Mouse (Mus musculus): ENCODE data around the gene Lenep. TPM values are rescaled to one million over a fixed set of nuclear protein-coding genes. Genes with fewer than 3 reads are reported as not detected.

Lenep gene
- polyA plus RNA-seq, 1 experiment from 2014 or later: not detected

DNA sequence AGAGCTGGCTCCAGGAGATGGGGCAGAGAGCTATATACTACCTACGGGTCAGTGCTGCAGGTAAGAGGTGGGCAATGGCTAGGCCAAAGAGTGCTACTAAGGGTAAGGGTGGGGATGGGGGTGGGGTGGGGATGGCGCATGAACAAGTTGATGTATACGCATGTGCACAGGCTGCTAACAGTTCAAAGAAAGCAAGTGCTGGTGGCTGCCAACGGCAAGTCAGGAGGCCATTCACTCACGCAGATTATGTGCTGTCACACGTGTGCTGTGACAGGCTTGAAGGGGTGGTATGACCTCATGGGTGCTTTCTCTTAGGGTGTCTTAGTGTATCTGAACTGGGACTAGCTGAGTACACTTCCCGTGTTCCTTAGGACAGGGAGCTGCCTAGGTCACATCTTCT is 1.3 kb downstream of the Lenep start:
- peaks cover 38% of the 10 kb centered on the region for H3K36me3 ChIP-seq
- no peak overlapping the region for H3K4me2 ChIP-seq
- WGBS: 90% methylated on average over 7 of the region's 7 CpGs
- no peak overlapping the region for H3K4me3 ChIP-seq (replicated peaks)
- H3K9me3 ChIP-seq: no peaks in the 10 kb centered on the region
- H3K4me1 ChIP-seq (replicated peaks): peaks cover 6% of the 10 kb centered on the region
- H3K9ac ChIP-seq (replicated peaks): no peak overlapping the region
- no peak for ATAC-seq (ENCODE audit: insufficient number of reproducible peaks, insufficient read depth, low FRiP score, low TSS enrichment, low read depth)
- no peak overlapping the region for H3K27ac ChIP-seq
- H3K27me3 ChIP-seq: no peaks in the 10 kb centered on the region

DNA sequence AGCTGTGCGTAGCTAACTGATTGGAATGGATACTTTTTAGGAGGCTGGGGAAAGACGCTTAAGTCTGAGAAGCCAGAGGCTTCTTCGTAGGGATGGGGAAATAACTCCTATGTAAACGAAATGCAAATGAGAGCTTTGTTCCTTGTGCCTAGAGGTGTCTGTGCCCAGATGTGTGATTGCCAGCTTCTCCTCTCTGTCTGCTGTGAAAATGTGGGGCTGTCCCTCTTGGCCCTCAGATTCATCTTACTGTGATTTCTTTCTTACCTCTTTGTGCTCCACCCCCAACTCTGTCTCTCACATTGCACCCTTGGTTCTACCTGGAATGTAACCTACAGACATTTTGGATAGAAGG is 6.0 kb downstream of the Lenep start:
- peak overlapping the region; percentile 79; the same call in 1 of the 2 replicates for H3K27ac ChIP-seq
- peaks cover 5% of the 10 kb centered on the region; the same call in 1 of the 2 replicates for H3K36me3 ChIP-seq
- peak overlapping the region; percentile 58 for H3K9ac ChIP-seq (replicated peaks)
- peak overlapping the region; percentile 53 for H3K4me3 ChIP-seq (replicated peaks)
- no peak for ATAC-seq (ENCODE audit: insufficient number of reproducible peaks, insufficient read depth, low FRiP score, low TSS enrichment, low read depth)
- H3K4me2 ChIP-seq: peak overlapping the region; percentile 100
- no peaks in the 10 kb centered on the region for H3K9me3 ChIP-seq
- peaks cover 16% of the 10 kb centered on the region for H3K27me3 ChIP-seq
- WGBS: 2% methylated on average over 4 of the region's 4 CpGs
- peaks cover 47% of the 10 kb centered on the region for H3K4me1 ChIP-seq (replicated peaks)

DNA sequence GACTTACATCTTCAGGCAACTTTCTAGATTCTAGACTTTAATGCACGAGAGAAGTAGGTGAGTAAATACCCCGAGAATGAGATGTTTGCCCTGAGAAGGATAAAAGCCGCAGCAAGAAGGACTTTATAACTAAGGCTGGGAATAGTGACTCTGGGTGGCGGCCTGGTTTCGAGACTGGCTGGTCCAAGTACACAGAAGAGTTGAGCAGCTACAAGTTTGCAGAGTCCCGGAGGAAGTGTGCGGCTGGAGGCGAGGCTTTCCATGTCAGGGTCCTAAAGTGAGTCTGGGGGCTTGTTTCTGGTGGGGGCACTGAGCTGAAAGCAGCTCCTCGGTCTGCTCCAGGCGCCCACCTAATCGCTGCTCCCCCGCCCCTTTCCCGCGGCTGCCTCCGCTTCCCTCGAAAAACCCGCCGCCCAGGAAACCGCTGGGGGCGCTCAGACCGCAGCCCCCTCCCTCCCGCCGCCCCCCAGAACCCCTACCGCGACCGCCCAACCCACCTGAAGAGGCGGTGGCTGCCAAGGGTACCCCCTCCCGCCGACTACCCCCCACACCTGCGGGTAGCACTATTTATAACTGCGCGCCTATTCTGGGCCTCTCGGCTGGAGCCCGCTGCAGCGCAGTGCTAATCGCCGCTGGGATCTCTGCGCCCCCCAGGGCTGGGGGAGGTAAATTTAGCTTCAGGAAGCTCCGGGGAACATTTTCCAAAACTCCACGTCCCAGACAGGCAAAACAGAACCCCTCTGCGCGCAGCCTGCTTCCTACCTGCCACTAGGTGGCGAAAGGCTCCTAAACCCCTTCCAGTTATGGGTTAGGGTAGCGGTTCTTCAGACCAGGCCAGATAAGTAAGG is 6.6 kb downstream of the Lenep start:
- no peak for ATAC-seq (ENCODE audit: insufficient number of reproducible peaks, insufficient read depth, low FRiP score, low TSS enrichment, low read depth)
- 1% methylated on average over 43 of the region's 44 CpGs for WGBS

DNA sequence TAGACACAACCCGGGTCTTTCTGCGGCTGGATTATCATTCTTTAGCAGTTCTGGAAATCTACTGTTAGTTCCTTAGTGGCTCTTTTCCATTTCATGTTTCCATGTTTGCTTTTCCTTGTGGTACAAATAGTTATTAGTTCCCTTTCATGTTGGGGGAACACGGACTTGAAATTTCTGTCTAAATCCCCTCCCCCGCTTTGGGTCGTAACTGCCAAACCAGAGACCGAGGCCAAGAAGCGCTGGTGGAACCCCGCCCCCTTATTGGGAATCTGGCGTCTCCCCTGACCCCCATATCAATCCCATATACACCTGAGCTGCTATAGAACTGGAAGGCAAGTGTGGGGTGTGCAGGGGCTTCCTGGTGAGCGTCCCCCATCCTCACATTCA is 7.2 kb downstream of the Lenep start:
- peaks cover 26% of the 10 kb centered on the region for H3K27me3 ChIP-seq
- WGBS: 2% methylated on average over 10 of the region's 10 CpGs
- peak overlapping the region; percentile 53 for H3K4me3 ChIP-seq (replicated peaks)
- no peak for ATAC-seq (ENCODE audit: insufficient number of reproducible peaks, insufficient read depth, low FRiP score, low TSS enrichment, low read depth)
- H3K27ac ChIP-seq: peak overlapping the region; percentile 84
- H3K9ac ChIP-seq (replicated peaks): peak overlapping the region; percentile 55; the same call in 1 of the 2 replicates
- H3K36me3 ChIP-seq: no peaks in the 10 kb centered on the region
- H3K4me1 ChIP-seq (replicated peaks): peaks cover 59% of the 10 kb centered on the region
- no peaks in the 10 kb centered on the region for H3K9me3 ChIP-seq
- H3K4me2 ChIP-seq: peak overlapping the region; percentile 100

More for the DNA sequence above, 6.6 kb downstream of the Lenep start:
- Histone ChIP-seq H3K27ac (peak overlapping the region; percentile 79), H3K27me3 (peaks cover 21% of the 10 kb centered on the region), H3K9ac (replicated peaks) (peak overlapping the region; percentile 58), H3K36me3 (no peaks in the 10 kb centered on the region), H3K4me3 (replicated peaks) (peak overlapping the region; percentile 53), H3K9me3 (no peaks in the 10 kb centered on the region), H3K4me1 (replicated peaks) (peaks cover 53% of the 10 kb centered on the region), H3K4me2 (peak overlapping the region; percentile 100)

DNA sequence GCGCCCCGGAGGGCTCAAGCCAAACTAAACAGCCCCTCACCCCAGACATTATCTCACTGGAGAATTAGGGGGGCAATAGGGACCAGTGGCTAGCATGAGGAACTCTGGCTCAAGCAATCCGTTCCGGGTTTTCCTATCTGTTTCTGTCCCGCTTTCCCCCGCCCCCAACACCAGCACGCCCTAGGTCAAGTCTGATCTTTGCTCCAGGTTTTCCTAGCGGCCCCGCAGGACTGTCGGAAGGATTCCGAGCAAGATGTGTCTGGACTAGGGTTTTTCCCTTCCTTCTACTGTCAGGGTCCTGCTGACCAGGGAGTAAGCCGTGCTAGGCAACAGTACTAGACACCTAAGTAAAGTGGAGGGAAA is 7.7 kb downstream of the Lenep start:
- Histone ChIP-seq H3K4me3 (replicated peaks) (peak overlapping the region; percentile 53), H3K27me3 (peaks cover 26% of the 10 kb centered on the region), H3K27ac (peak overlapping the region; percentile 84), H3K36me3 (no peaks in the 10 kb centered on the region), H3K4me2 (peak overlapping the region; percentile 100), H3K4me1 (replicated peaks) (peaks cover 62% of the 10 kb centered on the region), H3K9me3 (no peaks in the 10 kb centered on the region), H3K9ac (replicated peaks) (peak overlapping the region; percentile 55; the same call in 1 of the 2 replicates)
- WGBS: under 1% methylated on average over 10 of the region's 12 CpGs
- ATAC-seq (ENCODE audit: insufficient number of reproducible peaks, insufficient read depth, low FRiP score, low TSS enrichment, low read depth): peak; percentile 16; the same call in 1 of the 2 replicates

DNA sequence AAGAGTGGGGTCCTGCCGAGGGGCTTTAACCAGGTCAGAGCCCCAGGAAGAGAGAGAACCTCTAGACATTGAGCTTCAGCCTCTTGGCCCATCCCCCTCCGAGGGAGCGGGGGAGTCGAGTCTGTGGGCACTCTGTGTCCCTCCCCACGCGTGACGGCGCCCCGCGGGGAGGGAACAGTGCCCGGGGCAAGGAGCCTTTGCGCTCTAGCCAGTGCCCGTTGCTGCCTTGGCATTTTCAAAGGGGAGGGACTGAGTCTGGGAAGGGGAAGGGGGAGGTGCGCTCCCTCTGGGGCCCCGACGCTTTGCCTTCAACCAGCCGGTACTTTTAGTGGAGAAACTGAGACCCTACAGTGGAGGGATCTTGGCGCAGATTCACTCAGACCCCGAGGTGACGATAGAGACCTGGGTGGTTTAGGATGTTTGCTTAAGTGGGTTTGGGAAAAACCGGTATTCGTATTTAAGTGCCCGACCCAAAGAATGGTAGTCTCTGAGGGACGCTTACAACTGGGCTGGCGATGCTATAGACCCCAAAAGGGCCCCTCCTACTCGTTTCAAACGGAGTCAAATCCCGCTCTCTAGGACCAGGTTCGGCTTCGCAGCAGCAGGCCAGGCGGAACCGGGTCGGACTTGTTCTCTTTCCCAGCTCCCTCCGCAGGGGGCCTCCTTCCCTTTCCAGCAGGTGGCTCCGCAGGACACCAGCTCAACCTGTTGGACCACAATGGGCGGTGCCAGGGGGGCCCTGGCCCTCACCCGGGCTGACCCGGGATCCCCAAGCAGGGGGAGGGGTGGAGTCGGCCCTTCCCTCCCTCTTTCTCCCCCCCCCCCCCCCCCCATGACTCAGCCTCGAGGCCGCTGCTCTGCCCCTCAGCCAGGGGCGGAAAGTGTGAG is 8.3 kb downstream of the Lenep start, which contains the start of gene Zbtb7b:
TSS of gene Zbtb7b (minus strand) at position 771 of the 888 bp plus-strand sequence.
- WGBS: under 1% methylated on average over 39 of the region's 42 CpGs
- no peaks in the 10 kb centered on the region for H3K36me3 ChIP-seq
- no peaks in the 10 kb centered on the region for H3K9me3 ChIP-seq
- H3K27ac ChIP-seq: peak within 1 kb of the TSS; percentile 84
- H3K4me1 ChIP-seq (replicated peaks): peaks cover 62% of the 10 kb centered on the region
- H3K4me3 ChIP-seq (replicated peaks): peak within 1 kb of the TSS; percentile 53
- peak within 1 kb of the TSS; percentile 55 for H3K9ac ChIP-seq (replicated peaks)
- ATAC-seq (ENCODE audit: insufficient number of reproducible peaks, insufficient read depth, low FRiP score, low TSS enrichment, low read depth): peak; percentile 7; the same call in 1 of the 2 replicates
- peak within 1 kb of the TSS; percentile 100 for H3K4me2 ChIP-seq
- peaks cover 26% of the 10 kb centered on the region for H3K27me3 ChIP-seq

DNA sequence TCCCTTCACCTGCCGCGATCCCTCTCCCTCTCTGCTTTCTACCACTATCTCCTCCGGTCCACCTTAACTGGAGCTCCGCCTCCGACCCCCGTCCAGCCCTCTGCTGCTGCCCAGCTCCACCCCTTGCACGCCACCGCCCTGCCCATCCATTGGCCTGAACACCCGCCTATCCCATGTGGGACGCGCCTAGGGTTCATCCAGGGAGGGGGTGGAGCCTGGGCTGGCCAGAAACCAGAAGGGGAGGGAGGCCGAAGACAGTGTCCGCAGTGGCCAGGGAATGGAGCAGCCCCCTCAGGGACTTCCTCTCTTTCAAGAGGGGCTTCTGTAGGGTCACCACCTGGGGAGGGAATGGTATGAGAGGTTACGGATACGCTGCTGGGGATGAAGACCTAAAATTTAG is 9.0 kb downstream of the Lenep start:
- WGBS: 1% methylated on average over 15 of the region's 15 CpGs
- Histone ChIP-seq H3K4me2 (peak overlapping the region; percentile 100), H3K4me1 (replicated peaks) (peaks cover 62% of the 10 kb centered on the region), H3K9me3 (no peaks in the 10 kb centered on the region), H3K9ac (replicated peaks) (peak overlapping the region; percentile 55), H3K27me3 (peaks cover 26% of the 10 kb centered on the region), H3K36me3 (no peaks in the 10 kb centered on the region), H3K4me3 (replicated peaks) (peak overlapping the region; percentile 53), H3K27ac (peak overlapping the region; percentile 84)
- peak; percentile 93 for ATAC-seq (ENCODE audit: insufficient number of reproducible peaks, insufficient read depth, low FRiP score, low TSS enrichment, low read depth)

DNA sequence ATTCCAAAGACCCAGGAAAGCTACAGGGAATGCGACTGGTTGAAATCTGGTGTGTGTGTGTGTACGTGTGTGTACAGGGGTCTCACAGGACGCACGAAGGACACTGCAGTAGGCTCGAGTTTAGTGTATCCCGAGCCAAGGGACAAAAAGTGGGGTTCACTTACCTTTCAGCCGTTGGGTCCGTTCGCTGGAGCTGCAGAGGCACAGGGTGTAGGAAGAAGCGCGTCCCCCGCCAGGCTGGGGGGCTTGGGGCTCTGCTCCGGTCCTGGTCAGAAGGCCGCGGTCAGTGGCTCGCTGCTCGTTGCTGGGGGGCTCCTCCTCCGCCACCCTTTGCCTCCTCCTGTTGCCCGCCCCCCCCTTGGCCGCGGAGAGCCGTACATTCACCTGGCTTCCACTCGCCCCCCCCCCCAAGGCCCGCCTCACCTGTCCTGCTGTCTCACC is 9.7 kb downstream of the Lenep start:
- peaks cover 62% of the 10 kb centered on the region for H3K4me1 ChIP-seq (replicated peaks)
- peak overlapping the region; percentile 50 for H3K9ac ChIP-seq (replicated peaks)
- H3K4me3 ChIP-seq (replicated peaks): peak overlapping the region; percentile 53
- H3K27me3 ChIP-seq: peaks cover 26% of the 10 kb centered on the region
- ATAC-seq (ENCODE audit: insufficient number of reproducible peaks, insufficient read depth, low FRiP score, low TSS enrichment, low read depth): no peak
- no peaks in the 10 kb centered on the region for H3K9me3 ChIP-seq
- WGBS: 2% methylated on average over 21 of the region's 24 CpGs
- no peaks in the 10 kb centered on the region for H3K36me3 ChIP-seq
- peak overlapping the region; percentile 100 for H3K4me2 ChIP-seq
- no peak overlapping the region for H3K27ac ChIP-seq

DNA sequence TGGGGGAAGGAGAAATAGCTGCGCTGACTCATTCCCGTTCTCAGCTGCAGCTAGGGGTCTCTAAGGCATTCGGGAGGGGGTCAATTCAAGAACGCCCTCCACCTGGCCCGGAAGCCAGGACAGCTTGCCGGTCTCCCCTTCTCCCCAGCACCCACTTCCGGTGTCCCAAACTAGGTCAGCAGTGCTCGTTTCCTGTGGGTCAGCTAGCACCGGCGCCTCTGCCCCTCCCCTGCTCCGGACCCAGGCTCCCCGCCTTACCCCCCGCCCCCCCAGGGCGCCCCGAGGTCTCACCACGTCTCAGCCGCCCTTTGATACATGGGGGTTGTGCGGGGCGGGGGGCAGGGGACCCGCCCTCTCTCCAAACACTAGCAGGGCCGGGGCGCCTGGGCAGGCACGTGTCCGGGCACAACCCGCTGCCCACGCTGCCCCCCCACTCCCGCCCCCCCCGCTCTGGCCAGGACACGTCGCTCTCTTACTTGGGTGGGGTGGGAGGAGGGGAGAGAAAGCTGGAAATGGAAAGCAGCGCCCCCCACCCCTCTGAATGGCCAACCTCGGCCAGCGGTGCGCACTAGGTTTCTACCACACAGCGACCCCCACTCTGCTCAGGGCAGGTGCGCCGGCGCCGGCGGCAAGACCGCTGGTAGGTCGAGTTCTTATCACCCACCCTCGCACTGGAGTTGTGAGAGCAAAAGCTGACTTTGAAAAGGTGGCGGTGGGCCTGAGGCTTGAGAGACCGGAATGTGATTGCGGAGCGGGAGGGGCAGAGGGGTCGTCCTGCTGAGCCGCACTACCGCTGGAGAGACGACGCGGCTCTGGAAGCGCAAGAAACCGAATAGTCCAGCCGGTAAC is 10.7 kb downstream of the Lenep start:
- H3K36me3 ChIP-seq: no peaks in the 10 kb centered on the region
- peak overlapping the region; percentile 54; the same call in 1 of the 2 replicates for H3K9ac ChIP-seq (replicated peaks)
- ATAC-seq (ENCODE audit: insufficient number of reproducible peaks, insufficient read depth, low FRiP score, low TSS enrichment, low read depth): no peak
- H3K9me3 ChIP-seq: no peaks in the 10 kb centered on the region
- WGBS: under 1% methylated on average over 53 of the region's 56 CpGs
- H3K4me2 ChIP-seq: peak overlapping the region; percentile 100
- H3K27ac ChIP-seq: no peak overlapping the region
- H3K4me3 ChIP-seq (replicated peaks): peak overlapping the region; percentile 53
- H3K4me1 ChIP-seq (replicated peaks): peaks cover 64% of the 10 kb centered on the region
- peaks cover 26% of the 10 kb centered on the region for H3K27me3 ChIP-seq

All from limb, embryonic 12.5 days (tissue).